Mouse (Mus musculus): ENCODE measurements around the gene Mus81.

The Mus81 gene

DNA sequence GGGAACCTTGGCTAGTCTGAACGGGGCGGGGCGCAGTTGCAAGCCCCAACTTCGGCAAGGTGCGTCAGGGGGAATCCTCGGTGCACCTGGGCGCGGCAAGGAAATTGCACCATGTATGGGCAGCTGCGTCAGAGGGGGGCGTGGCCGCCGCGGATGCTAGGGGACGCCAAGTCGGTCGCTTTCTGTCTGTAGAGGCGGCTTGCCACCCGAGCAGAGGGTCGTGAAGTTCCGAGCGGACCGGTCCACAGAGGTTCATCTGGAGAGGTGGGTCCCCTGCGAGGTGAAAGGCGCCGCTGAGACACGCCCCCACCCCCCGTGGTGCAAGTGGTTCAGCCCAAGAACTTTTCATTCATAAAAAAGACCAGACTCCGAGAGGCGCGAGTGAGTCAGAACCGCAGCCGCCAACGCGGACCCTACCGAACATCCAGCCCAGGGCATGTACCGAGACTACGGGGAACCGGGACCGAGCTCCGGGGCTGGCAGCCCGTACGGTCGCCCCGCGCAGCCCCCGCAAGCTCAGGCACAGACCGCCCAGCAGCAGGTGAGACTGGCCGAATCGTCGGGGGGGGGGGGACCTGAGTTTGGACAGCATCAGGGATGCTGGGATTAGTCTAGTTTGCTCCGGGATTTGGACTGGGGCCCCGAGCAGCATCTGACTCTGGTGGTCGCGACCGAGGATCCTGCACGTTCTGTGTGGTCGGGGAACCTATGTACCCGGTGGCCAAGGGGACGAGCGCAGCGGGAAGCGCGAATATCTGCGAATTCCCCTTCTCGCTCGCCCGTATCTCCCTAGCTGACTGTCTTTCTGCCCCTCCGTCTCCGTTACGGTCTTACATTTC is 40.5 kb downstream of the Mus81 start, which contains the start of gene Fosl1:
Fosl1 (plus strand) TSS at position 33 of the 839 bp plus-strand sequence.
- intact Hi-C loops (cut with DNase I) = no loop called here

DNA sequence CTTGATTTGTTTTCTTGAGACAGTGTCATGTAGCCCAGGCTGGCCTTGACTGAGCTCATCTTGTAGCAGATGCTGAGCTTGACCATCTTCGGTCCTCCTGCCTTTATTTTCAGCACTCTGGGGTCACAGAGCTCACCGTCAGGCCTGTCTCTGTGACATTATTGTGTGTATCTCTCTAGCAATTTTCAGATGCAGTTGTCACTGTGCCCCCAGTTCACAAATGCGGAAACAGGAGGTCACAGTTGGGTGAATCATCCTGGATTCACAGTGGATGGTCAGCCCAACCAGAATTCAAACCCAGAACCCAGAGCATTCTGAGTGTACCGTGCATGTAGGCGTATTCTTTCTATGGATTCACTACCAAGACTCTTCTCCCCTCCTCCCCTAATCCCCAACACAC is 42.5 kb downstream of the Mus81 start:
- intact Hi-C loops (cut with DNase I) = no loop called here

DNA sequence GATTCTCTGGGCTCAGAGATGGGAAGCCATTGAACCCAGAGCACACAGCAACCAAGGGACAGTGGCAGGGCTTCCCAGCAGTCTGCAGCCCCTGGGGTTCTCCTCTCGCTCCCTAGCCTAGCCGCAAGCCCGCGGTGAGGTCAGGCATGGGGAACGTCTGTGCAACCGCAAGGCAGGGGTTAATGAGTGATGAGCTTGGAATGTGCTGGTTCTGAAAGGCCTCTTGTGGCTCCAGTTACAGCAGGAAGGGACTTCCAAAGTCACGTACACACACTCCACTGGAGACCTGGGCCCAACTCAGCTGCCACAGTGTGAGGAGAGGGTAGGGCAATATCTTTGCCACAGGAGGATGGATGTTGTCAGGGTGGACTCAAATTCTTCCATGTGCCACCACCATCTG is 43.2 kb downstream of the Mus81 start:
- intact Hi-C loops (cut with DNase I) = no loop called here

GRCm38 (mm10) chr19:5444371-5444908 is 43.8 kb downstream of the Mus81 start:
- intact Hi-C loops (cut with DNase I) = no loop called here

DNA sequence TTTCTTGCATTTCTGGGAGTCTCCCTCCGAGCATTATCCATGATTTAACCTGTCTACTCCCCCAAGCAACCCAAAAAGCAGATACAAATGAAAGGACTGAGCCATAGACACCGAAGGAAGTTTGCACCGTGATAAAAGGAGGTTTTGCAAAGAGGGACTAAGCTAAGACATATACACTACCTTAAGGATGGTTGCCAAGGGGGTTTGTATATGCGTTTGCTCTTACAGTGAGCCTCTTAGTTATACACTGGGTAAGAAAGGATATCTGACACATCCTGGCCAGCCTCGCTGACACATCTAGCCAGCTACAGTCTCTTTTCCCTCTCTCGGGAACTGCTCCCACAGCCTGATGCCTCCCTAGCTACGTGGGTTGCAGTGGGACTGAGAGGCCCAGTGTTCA is 54.3 kb downstream of the Mus81 start:
- intact Hi-C loops (cut with DNase I) = loop anchor here (5.0 kb wide), 1 partner anchor 53 kb away; the partner anchor contains the start of gene Mus81

DNA sequence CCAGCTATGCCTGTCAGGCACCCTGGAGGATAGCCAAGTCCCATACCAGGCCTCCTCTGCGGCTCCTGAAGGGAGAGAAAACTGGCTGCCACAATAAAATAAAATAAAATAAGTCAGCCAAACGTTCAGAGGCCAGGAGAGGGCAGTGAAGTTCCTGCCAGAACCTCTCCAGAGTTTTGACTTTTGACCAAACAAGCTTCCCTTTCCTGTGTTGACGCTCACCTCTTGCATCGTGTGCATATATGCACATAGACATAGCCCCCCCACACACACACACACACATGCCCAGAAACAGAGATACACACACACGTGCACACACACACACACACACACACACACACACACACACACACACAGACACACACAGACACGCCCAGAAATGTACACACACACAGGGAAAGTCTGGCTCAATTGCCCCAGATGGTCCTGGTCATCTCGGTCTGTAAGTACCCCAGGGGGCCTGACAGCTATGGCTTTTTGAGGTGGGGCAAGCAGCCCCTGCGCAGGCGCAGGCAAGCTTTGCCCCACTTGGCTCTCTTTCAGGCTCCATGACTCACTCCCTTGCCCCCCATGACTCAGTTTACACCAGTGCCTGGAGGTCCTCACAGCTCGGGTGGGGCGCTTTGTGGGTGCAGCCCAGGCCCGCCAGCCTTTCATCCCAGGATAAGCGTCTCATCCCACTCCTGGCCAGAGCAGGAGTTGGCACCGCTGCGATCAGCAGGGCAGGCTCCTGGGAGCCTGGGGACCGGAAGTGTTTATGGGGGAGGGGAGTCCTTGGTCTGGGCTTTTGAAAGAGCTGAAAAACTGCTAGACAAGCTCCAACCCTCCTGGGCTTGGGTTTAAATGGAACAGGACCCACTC is 55.0 kb downstream of the Mus81 start:
- intact Hi-C loops (cut with DNase I) = loop anchor here (5.0 kb wide), 1 partner anchor 54 kb away; the partner anchor contains the start of gene Mus81
